Mouse (Mus musculus) stomach, embryonic 16.5 days (tissue): Measurements from ENCODE around the gene Pepd. TPM values are rescaled to one million over a fixed set of nuclear protein-coding genes. Genes with fewer than 3 reads are reported as not detected.

Experiments
- ATAC-seq: fragments of 200-750 bp; cut with Nextera tagmentation; 2 replicates; pipeline ENCODE4 v1.8.0; 2017; ENCODE audit warnings: moderate number of reproducible peaks, moderate TSS enrichment; ENCODE audit not compliant: insufficient read depth, low FRiP score
- H3K27ac ChIP-seq: fragments of 300-500 bp; sonication (generic); 2 replicates; pipeline ENCODE4 v1.5.1; 2014; ENCODE audit warnings: low read length
- H3K27me3 ChIP-seq: fragments of 300-500 bp; sonication (generic); 2 replicates; pipeline ENCODE4 v1.6.1; 2014; ENCODE audit warnings: low read length, control low read depth, mixed read lengths; ENCODE audit not compliant: control insufficient read depth, insufficient read depth
- H3K36me3 ChIP-seq: fragments of 300-500 bp; sonication (generic); 2 replicates; pipeline ENCODE4 v1.6.1; 2014; ENCODE audit warnings: low read length; ENCODE audit not compliant: control insufficient read depth, insufficient read depth
- H3K4me1 ChIP-seq: fragments of 300-500 bp; sonication (generic); 2 replicates; pipeline ENCODE4 v1.6.1; 2014; ENCODE audit warnings: low read length, control low read depth, mixed read lengths; ENCODE audit not compliant: control insufficient read depth, insufficient read depth
- H3K4me2 ChIP-seq: fragments of 300-500 bp; sonication (generic); 2 replicates; pipeline ENCODE4 v1.6.1; 2014; ENCODE audit warnings: low read depth, low read length, mixed read lengths
- H3K4me3 ChIP-seq: fragments of 300-500 bp; sonication (generic); replicated peaks from 2 replicates; pipeline ENCODE4 v1.5.1; 2014; ENCODE audit warnings: mild to moderate bottlenecking, low read length
- H3K9ac ChIP-seq: fragments of 300-500 bp; sonication (generic); 2 replicates; pipeline ENCODE4 v1.6.1; 2014; ENCODE audit warnings: low read length
- H3K9me3 ChIP-seq: fragments of 300-500 bp; sonication (generic); replicated peaks from 2 replicates; pipeline ENCODE4 v1.6.1; 2016; ENCODE audit warnings: low read length, control low read depth; ENCODE audit not compliant: control insufficient read depth
- WGBS: fragments of 180-500 bp; shearing (Covaris S2); extraction: QIAGEN DNeasy Blood & Tissue Kit; methylation state at CpG from one replicate; pipeline ENCODE4 v1.1.7; 2014; 5-methylcytosine and 5-hydroxymethylcytosine counted together
- polyA plus RNA-seq: library from polyadenylated mRNA; unstranded; fragments of >200 nt; fragmentation: Nextera tagmentation; extraction: Ambion mirVana; gene quantifications from 2 replicates; pipeline ENCODE4 v1.2.1, GENCODE M21; 2015

The Pepd gene
- polyA plus RNA-seq: 64.6 and 66.9 TPM in 2 replicates

DNA sequence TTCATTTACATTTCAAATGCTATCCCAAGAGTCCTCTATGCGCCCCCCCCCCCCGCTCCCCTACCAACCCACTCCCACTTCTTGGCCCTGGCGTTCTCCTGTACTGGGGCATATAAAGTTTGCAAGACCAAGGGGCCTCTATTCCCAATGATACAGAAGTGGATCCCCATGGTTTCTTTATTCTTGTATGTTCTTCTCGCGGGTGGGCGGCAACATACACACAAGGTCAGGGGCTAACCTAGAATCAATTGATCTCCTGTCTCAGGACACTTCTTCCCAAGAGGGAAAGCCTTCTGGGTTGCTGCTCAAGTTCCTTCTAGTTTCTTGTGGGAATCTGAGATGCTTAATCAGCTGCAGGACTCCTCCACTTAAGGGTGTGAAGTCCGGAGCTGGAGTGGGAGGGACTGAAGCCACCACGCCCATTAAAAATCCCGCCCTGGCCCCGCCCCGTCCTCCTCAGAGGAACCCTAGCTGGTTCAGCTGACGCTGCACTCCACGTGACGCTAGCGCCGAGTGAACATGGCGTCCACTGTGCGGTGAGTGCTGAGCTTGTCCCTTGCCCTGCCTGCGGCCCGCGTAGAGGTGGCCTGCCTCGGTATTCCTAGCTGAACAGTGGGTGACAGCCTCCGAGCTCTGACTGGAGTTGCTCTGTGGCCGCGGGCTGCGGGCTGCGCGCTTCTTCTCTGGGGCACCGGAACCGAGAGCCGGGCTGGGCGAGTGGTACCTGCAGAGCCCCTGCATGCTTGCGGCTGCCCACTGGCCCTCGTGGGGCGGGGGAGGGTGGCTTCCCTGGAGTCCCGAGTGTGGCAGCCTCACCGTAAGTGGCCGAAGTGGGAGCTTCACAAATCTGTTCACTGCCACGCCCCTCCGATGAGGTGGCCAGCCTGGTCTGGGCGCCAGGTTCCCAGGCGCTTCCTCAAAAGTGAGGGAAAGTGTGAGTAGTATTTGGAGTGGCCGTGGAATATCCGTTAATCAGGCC lies at the start of gene Pepd:
Gene Pepd, plus strand, starts transcription at position 461 of the 979 bp plus-strand sequence.
- ATAC-seq: peak; percentile 94
- peak within 1 kb of the TSS; percentile 6 for H3K27ac ChIP-seq
- H3K4me2 ChIP-seq: peak within 1 kb of the TSS; percentile 83
- no peaks in the 10 kb centered on the region for H3K9me3 ChIP-seq
- H3K27me3 ChIP-seq: peaks cover 2% of the 10 kb centered on the region; the same call in 1 of the 2 replicates
- 6% methylated on average over 44 of the region's 44 CpGs for WGBS
- no peaks in the 10 kb centered on the region for H3K36me3 ChIP-seq
- H3K9ac ChIP-seq: peak within 1 kb of the TSS; percentile 88
- peak within 1 kb of the TSS; percentile 89 for H3K4me3 ChIP-seq
- peaks cover 11% of the 10 kb centered on the region for H3K4me1 ChIP-seq

DNA sequence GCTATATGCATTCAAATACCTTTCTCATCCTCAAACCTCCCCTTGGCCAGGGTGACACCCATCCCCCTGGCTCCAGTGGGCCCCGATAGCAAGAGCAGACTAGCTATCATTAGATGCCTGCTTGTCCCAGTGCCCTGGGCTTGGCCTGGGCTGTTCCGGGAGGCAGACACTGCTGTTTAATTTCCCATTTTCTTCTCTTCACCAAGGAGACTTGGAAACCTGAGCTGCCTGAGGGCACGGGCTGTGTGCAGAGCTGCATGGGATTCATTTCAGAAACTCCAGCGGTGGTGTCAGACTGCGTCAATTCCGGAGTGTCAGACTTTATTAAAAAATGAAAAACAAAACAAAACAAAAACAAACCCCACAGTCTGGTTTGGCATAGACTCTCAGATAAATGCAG lies 44.9 kb upstream of the Pepd start:
- Histone ChIP-seq H3K4me1 (no peaks in the 10 kb centered on the region), H3K36me3 (no peaks in the 10 kb centered on the region), H3K27me3 (no peaks in the 10 kb centered on the region), H3K9ac (no peak overlapping the region), H3K4me3 (no peak overlapping the region), H3K27ac (no peak overlapping the region), H3K9me3 (no peaks in the 10 kb centered on the region), H3K4me2 (no peak overlapping the region)
- 68% methylated on average over 6 of the region's 6 CpGs for WGBS
- ATAC-seq: no peak

DNA sequence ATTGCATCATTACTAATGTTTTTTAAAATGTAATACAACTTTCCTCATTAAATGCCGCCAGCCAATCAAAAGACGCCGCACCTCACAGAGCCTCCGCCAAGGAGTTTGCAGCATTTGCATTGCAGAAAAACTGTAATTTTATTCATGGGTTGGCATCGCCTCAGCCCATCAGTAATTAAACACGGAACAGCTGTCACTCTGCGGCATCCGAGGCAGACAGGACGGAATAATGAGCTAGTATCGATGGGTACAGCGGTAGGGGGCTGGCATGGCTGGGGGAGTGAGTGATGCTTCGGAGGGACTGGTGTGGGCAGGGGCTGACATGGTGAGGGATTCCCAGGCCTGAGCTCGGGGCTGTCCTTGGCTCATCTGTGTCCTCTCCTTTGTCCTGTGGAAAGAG lies 42.5 kb upstream of the Pepd start:
- no peak overlapping the region for H3K4me2 ChIP-seq
- H3K36me3 ChIP-seq: no peaks in the 10 kb centered on the region
- H3K27ac ChIP-seq: no peak overlapping the region
- H3K9me3 ChIP-seq: no peaks in the 10 kb centered on the region
- 81% methylated on average over 13 of the region's 13 CpGs for WGBS
- H3K27me3 ChIP-seq: no peaks in the 10 kb centered on the region
- H3K4me1 ChIP-seq: no peaks in the 10 kb centered on the region
- no peak overlapping the region for H3K4me3 ChIP-seq
- ATAC-seq: no peak
- no peak overlapping the region for H3K9ac ChIP-seq

DNA sequence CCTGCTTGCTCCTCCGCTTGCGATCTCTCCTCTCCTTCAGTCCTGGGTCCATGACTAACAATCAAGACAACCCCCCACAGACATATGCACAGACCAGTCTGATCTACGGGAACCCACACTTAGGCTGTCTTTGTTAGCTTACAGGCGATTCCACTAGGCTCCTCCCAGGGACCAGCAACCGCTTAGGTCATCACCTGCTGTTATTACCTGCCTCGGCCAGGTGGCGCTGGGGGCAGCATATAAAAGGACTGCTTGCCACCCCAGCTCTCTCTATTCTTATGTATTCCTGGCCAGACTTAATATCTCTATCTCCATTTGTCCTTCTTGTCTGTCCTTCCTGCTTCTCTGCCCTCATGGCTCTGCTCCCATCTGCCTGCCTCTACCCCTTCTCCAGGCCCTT lies 35.4 kb upstream of the Pepd start:
- 54% methylated on average over 7 of the region's 7 CpGs for WGBS
- Histone ChIP-seq H3K27me3 (no peaks in the 10 kb centered on the region), H3K4me2 (no peak overlapping the region), H3K4me3 (no peak overlapping the region), H3K9ac (no peak overlapping the region), H3K36me3 (no peaks in the 10 kb centered on the region), H3K4me1 (no peaks in the 10 kb centered on the region), H3K9me3 (no peaks in the 10 kb centered on the region), H3K27ac (no peak overlapping the region)
- ATAC-seq: no peak

DNA sequence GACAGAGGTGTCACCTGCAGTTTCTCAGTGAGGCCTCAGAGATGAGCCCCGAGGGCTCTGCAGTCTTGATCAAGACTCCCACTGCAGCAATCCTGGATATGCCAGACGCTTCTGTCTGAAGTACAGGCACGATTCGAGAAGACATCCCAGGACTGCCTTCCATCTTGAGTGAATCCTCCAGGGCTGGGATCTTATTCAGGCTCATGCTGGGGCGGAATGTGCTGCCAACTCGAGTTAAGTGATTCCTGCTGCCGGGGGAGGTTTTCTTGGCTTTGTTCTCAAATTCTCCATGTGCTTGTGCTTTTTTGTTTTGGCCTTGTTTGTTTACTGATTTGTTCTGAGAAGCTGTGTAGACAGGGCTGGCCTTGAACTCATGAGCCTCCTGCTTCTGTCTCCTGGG lies 34.4 kb upstream of the Pepd start:
- Histone ChIP-seq H3K9me3 (no peaks in the 10 kb centered on the region), H3K4me1 (no peaks in the 10 kb centered on the region), H3K9ac (no peak overlapping the region), H3K4me3 (no peak overlapping the region), H3K27ac (no peak overlapping the region), H3K4me2 (no peak overlapping the region), H3K36me3 (no peaks in the 10 kb centered on the region), H3K27me3 (no peaks in the 10 kb centered on the region)
- WGBS: 71% methylated on average over 7 of the region's 7 CpGs
- no peak for ATAC-seq

DNA sequence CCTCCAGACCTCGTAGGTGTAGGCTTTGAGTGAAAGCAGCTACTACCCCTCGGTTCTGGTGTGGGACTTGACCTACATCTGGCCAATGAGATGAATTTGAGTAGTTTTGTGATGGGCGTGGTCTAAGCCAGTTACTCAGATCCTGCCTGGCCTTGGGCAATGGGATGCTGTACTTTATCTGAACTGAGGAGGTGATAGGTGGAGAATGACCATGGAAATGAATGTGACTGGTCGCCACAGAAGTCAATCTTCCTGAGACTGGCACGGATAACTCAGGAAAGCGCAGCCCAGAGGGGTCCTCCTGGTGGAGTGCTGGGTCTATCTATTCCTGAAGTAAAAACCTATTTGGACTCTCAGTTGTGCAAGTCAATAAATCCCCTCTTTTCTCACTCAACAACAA lies 23.7 kb upstream of the Pepd start:
- H3K36me3 ChIP-seq: no peaks in the 10 kb centered on the region
- no peak overlapping the region for H3K27ac ChIP-seq
- no peak overlapping the region for H3K4me3 ChIP-seq
- no peaks in the 10 kb centered on the region for H3K4me1 ChIP-seq
- ATAC-seq: no peak
- no peak overlapping the region for H3K9ac ChIP-seq
- 75% methylated on average over 6 of the region's 6 CpGs for WGBS
- H3K4me2 ChIP-seq: no peak overlapping the region
- no peaks in the 10 kb centered on the region for H3K27me3 ChIP-seq
- no peaks in the 10 kb centered on the region for H3K9me3 ChIP-seq

DNA sequence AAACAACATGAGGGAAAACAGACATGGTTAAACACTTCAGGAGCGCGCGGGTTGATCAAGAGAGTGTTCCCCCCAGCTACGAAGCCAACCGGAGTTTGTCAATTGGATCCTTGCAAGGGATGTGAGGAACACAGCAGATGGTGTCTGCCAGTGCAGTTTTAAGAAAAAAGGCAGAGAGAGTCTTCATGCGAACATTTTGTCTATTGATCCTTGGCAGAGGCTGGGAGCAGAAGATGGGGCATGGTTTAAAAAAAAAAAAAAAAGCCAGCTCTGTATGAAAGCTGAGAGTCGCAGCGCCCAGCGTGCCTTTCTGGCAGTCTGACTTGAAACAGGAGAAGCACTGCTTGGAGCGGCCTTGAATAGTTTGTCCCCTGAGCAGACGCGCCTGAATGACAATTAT lies 23.3 kb upstream of the Pepd start:
- no peak overlapping the region for H3K27ac ChIP-seq
- H3K4me1 ChIP-seq: no peaks in the 10 kb centered on the region
- no peak overlapping the region for H3K4me3 ChIP-seq
- no peak overlapping the region for H3K4me2 ChIP-seq
- no peaks in the 10 kb centered on the region for H3K36me3 ChIP-seq
- no peaks in the 10 kb centered on the region for H3K27me3 ChIP-seq
- no peaks in the 10 kb centered on the region for H3K9me3 ChIP-seq
- WGBS: 69% methylated on average over 12 of the region's 12 CpGs
- ATAC-seq: no peak
- H3K9ac ChIP-seq: no peak overlapping the region

DNA sequence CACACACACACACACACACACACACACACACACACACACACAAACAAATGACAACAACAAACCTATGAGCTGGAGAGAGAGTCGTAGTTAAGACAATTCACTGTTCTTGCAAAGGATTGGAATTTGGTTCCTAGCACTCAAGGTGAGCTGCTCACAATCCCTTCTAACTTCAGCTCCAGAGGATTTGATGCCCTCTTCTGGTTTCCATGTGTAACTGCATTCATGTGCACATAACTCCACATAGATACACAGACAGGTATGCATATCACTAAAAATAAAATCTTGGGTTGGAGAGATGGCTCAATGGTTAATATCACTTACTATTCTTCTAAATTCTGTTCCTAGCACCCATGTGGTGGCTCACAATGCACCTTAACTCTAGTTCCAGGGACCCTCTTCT lies 19.3 kb upstream of the Pepd start:
- 100% methylated on average over 1 of the region's 1 CpGs for WGBS
- Histone ChIP-seq H3K9me3 (no peaks in the 10 kb centered on the region), H3K27ac (no peak overlapping the region), H3K4me2 (no peak overlapping the region), H3K36me3 (no peaks in the 10 kb centered on the region), H3K27me3 (no peaks in the 10 kb centered on the region), H3K4me3 (no peak overlapping the region), H3K9ac (no peak overlapping the region), H3K4me1 (no peaks in the 10 kb centered on the region)
- ATAC-seq: no peak

DNA sequence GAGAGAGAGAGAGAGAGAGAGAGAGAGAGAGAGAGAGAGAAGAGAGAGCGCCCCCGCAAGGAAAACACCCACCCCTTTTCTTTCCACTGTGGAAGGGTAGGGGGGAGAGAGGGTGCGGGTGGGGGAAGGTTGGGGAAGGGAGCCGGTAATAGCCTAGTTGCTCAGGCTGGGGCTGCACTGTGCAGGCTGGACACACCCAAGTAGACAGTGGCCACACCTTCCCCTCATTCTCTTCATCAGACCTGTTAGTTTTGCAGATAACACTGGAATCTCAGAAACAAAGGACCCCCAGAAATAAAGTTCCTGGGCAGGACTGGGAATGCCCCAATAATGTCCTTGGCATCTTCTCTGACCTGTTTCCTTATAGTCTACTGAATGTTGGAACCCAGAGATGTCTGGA lies 15.7 kb upstream of the Pepd start:
- Histone ChIP-seq H3K36me3 (no peaks in the 10 kb centered on the region), H3K27ac (no peak overlapping the region), H3K27me3 (no peaks in the 10 kb centered on the region), H3K9ac (no peak overlapping the region), H3K4me3 (no peak overlapping the region), H3K4me2 (no peak overlapping the region), H3K9me3 (no peaks in the 10 kb centered on the region), H3K4me1 (no peaks in the 10 kb centered on the region)
- 74% methylated on average over 4 of the region's 4 CpGs for WGBS
- no peak for ATAC-seq
